Mouse (Mus musculus) spleen, adult 2 months (tissue): ENCODE results near the gene Nos2.

Experiments used
- CTCF ChIP-seq: fragments of 200-500 bp; IDR thresholded peaks from 2 replicates; pipeline ENCODE4 v1.5.1; 2011; ENCODE audit warnings: mild to moderate bottlenecking, inconsistent platforms; ENCODE audit not compliant: insufficient read depth, insufficient read length, insufficient replicate concordance; ENCODE audit errors: extremely low read depth
- POLR2A ChIP-seq: fragments of 200-500 bp; IDR thresholded peaks from 2 replicates; pipeline ENCODE4 v1.6.1; 2011; ENCODE audit warnings: low read depth, low read length, inconsistent platforms

- no peak for TF ChIP-seq CTCF
- TF ChIP-seq POLR2A = no peak
Measured at GRCm38 (mm10) chr11:78916410-78916809, 4.2 kb upstream of the Nos2 start.
